Mouse (Mus musculus) cerebral cortex, adult 2 months (tissue): ENCODE data around the gene Ankrd54.

ENCODE experiments used
- WGBS: fragments of 180-500 bp; shearing (Covaris S2); methylation state at CpG from one replicate; pipeline ENCODE4 v1.1.7; 2018; 5-methylcytosine and 5-hydroxymethylcytosine counted together

Ankrd54 gene

GRCm38 (mm10) chr15:79040501-79041416, 21.9 kb downstream of the Ankrd54 start:
- 28% methylated on average over 24 of the region's 24 CpGs for WGBS

DNA sequence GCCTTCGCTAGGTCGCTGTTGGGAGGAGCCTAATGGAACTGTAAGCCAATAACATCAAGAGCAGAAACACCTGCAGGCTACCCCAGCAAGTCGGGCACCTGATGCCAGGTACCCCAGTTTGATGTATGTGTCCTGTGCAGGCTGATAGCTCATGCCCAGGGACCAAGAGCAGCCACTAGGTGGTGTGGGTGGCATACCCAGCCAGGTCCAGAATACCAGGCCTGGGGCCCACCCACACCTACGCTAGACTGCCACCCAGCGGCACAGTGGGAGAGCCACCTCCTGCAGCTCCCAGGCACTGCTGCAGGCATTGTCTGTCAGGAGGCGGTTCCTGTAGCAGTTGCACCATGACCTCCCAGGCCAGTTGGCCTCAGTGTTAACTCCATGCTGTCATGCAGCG, 23.8 kb downstream of the Ankrd54 start:
- 36% methylated on average over 7 of the region's 7 CpGs for WGBS

DNA sequence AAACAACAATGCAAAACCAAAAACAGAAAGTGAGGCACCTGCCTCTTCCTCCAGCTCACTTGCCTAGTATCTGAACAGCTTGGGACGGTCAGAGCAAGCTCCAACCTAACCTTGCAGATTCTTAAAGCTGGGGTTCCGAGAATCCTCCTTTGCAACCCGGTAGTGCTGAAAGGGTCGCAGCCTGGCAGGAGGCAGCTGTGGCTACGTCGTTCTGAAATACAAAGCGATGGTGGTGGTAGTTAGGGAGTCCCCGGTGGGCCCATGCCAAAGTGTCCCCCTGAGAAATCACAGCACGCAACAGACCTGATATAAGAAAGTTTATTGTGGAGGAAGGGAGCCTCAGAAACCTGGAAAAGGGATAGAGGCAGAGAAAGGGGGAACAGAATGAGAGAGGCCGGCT, 24.4 kb downstream of the Ankrd54 start:
- WGBS: 78% methylated on average over 10 of the region's 10 CpGs

DNA sequence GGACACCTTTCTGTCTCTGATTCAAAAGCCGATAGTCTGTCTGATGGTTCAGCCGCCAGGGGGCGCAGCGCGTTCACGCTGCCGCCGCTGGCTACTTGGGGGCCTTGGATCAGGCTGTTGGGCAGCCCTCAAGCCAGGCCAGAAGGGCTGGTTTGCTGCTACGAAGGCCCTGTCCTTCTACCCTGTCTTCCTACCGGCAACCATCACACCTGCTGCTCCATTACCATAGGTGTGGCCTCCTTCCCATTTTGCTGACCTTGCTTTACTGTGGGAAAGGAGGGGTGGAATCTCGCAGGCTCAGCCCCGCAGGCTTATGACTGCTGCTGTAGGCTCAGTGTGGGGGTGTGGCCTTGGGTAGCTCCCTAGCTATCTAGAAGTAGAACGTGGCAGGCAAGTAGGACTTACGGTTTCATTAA, 24.8 kb downstream of the Ankrd54 start:
- WGBS: 10% methylated on average over 14 of the region's 14 CpGs

- WGBS: 93% methylated on average over 5 of the region's 5 CpGs
Observed at GRCm38 (mm10) chr15:79031908-79032307, 30.8 kb downstream of the Ankrd54 start.

DNA sequence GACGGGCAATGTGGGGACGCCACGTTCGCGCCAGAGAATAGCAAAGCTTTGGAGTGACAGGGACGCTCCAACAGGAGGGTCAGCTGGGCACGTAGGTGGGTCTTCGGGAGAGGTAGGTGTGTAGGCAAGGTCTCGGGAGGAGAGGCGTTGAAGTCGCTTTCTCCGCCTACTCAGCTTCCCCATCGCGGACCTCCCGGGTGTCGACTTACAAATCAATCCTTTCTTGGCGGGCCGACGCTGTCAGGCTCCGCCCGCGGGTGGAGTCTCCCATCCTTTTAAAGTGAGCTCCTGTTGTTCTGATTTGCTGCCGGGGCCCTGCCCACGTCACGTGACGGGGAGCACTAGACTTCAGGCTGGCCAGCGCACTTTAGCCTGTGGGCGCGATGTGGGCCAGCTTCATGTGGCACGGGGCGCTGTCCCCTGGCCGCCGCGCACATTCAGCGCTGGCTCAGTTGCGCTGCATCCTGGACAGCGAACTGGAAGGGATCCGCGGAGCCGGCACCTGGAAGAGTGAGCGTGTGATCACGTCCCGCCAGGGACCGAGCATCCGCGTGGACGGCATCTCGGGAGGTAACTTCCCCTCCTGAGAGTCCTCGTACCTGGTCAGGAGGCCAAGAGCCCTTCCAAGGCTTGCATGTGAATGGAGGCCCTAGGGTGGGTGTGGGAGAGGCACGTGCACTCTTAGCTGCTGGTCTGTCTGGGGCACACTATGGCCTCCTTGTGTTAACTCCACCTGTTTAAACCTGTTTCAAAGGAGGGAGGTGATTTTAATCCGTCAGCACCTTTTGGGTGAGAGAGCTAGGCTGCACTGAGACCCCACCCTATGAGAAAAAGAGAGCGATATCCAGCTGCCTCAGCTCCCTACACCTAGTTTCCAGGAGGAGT, 31.9 kb downstream of the Ankrd54 start:
- WGBS: 2% methylated on average over 52 of the region's 52 CpGs

GRCm38 (mm10) chr15:79029519-79030241, 33.0 kb downstream of the Ankrd54 start:
- WGBS: 7% methylated on average over 11 of the region's 11 CpGs

- WGBS: 18% methylated on average over 16 of the region's 16 CpGs
Observed at GRCm38 (mm10) chr15:79028823-79029484, 33.7 kb downstream of the Ankrd54 start.

GRCm38 (mm10) chr15:79028237-79028738, 34.4 kb downstream of the Ankrd54 start, which contains the start of gene H1f0:
Gene H1f0 (plus strand): TSS chr15:79028450.
- WGBS: under 1% methylated on average over 58 of the region's 58 CpGs

GRCm38 (mm10) chr15:79027291-79028205, 35.1 kb downstream of the Ankrd54 start:
- 7% methylated on average over 46 of the region's 46 CpGs for WGBS

DNA sequence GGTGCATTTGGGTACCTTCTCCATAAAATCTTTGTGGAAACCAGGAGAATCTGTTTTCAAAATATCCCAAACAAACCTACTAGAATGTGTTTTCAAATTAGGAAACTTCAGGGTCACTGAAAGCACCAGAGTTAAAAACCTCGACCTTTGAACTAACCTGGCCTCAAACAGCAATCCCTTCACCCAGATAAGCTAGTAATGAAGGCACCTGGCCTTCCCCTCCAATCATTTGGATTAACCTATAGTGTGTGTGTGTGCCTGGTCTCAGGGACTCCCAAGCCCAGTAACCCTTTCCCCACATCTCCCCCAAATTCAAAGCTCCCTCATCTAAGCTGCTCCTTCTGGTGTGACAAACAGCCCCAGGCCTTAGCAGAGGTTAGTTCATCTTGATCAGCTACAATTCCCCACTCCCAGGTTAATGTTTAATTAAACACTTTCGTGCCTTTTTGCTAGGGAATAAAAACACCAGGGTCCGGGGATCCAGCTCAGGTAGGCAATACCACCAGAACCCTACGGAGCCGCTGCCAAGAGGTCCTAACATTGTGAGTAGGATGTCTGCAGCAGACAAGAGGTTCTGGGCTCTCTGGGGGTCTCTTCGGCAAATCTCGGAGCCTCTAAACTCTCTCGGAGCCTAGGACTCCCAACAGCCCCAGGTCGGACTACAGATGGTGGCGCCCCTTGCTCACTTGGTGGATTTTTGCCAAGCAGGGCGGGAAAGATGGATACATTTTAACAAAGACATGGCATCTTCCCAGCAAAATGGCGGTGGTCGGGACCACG, 36.0 kb downstream of the Ankrd54 start:
- 58% methylated on average over 14 of the region's 14 CpGs for WGBS

DNA sequence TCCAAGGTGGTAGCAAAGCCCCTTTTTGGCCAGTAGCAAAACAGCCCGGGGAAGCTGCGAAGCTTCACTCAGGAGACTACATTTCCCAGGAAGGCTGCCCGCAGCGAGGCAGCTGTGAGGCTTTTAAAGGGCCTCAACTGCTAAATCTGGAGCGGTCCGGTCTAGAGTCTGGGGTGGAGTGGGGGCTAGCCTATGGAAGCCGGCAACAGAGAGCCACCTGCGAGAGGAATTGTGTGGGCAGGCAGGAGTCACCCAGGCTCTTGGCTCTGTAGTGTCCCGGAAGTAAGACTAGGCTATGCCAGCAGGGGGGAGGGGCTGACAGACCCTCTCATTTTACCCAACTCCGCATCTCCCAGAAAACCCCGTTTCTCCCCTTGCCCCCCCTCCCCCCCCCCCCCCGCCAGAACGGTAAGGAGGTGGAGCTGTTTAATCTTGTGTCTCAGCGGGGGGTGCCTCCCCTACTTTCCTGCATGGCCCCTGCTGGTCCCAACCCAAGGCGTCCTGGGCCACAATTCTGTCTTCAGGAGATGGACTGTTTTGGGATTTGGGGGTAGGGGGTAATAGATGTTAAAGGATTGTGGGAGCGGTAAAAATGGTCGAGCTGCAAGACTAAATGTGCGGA, 36.9 kb downstream of the Ankrd54 start:
- 19% methylated on average over 17 of the region's 18 CpGs for WGBS

DNA sequence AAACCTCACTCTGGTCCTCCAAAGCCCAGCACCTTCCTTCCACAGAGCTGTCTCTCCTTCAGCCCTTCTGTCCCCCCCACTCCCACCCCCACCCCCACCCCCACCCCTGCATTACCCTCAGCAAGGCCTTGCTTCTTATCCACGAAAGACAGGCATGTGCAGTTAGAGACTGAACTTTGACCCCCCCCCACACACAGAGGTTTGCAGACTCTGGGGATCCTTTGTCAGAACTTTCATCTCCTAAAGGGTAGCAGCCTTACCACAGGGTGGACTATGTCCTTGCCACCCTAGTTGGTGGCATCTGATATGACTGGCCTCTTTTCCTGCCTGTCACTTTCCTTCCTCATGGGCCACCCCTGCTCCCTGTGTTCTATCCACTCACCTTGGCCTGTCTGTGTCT, 39.3 kb downstream of the Ankrd54 start:
- 89% methylated on average over 1 of the region's 1 CpGs for WGBS

GRCm38 (mm10) chr15:79022671-79023230, 39.9 kb downstream of the Ankrd54 start:
- 72% methylated on average over 10 of the region's 10 CpGs for WGBS

GRCm38 (mm10) chr15:79018886-79019285, 43.8 kb downstream of the Ankrd54 start:
- WGBS: 79% methylated on average over 3 of the region's 3 CpGs

DNA sequence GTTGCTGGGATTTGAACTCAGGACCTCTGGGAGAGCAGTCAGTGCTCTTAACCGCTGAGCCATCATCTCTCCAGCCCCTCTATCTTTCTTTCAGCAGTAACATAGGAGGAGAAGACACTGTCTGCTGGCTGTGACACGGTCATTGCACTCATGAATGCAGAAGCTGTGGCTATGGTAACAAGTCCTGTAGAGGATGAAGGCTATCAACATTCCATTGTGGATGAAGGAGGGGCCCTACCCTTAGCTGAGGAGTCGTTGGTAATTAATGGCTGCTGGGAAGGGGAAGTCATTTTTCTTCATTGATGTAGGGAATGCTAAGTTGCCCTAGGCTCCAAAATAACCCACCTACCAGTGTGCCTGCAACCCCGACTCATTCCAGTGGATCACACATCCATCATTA, 44.5 kb downstream of the Ankrd54 start:
- WGBS: 69% methylated on average over 4 of the region's 4 CpGs

- 64% methylated on average over 7 of the region's 7 CpGs for WGBS
Observed at GRCm38 (mm10) chr15:79013382-79013781, 49.3 kb downstream of the Ankrd54 start.

DNA sequence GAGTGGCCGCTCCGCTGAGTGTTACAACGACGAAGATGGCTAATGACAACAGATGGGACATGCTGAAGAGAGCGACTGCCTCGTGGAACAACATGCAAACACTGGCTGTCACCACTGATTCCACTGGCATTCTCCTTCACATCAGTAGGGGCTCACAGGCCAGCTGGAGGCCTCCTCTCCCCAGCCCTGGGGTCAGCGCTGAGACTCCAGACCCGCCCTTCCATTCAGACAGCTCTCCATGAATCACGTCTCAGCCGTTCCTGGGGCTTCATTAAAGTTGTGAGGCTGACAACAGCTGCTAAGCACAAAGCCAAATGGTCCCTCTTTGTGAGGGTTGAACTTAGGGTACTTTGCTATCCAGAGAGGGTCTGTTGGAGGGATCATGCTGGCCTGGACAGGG, 51.1 kb downstream of the Ankrd54 start:
- 70% methylated on average over 10 of the region's 10 CpGs for WGBS
